Mouse (Mus musculus) liver, embryonic 16.5 days (tissue): ENCODE measurements at regions not wholly inside any gene's neighbourhood (a gene's known extent, or its start where the extent isn't known, plus 50 kb on each side); places are given as distances from the start of the nearest gene placed in this dataset.

ENCODE experiments used
- ATAC-seq: fragments of 200-750 bp; cut with Nextera tagmentation; 2 replicates; pipeline ENCODE4 v1.8.0; 2017; ENCODE audit warnings: low read depth, mild to moderate bottlenecking, moderate number of reproducible peaks, moderate library complexity
- H3K27ac ChIP-seq: fragments of 300-500 bp; sonication (generic); 2 replicates; pipeline ENCODE4 v1.5.1; 2014; ENCODE audit warnings: mild to moderate bottlenecking, low read length
- H3K27me3 ChIP-seq: fragments of 300-500 bp; sonication (generic); 2 replicates; pipeline ENCODE4 v1.6.1; 2014; ENCODE audit warnings: low read depth, low read length, mixed read lengths; ENCODE audit not compliant: control insufficient read depth, insufficient read depth
- H3K36me3 ChIP-seq: fragments of 300-500 bp; sonication (generic); 2 replicates; pipeline ENCODE4 v1.6.1; 2014; ENCODE audit warnings: mild to moderate bottlenecking; ENCODE audit not compliant: control insufficient read depth, insufficient read depth
- H3K4me1 ChIP-seq: fragments of 300-500 bp; sonication (generic); 2 replicates; pipeline ENCODE4 v1.6.1; 2014; ENCODE audit warnings: low read depth, low read length, mixed read lengths; ENCODE audit not compliant: control insufficient read depth
- H3K4me2 ChIP-seq: fragments of 300-500 bp; sonication (generic); 2 replicates; pipeline ENCODE4 v1.6.1; 2014; ENCODE audit warnings: low read depth, low read length, mixed read lengths
- H3K4me3 ChIP-seq: fragments of 300-500 bp; sonication (generic); 2 replicates; pipeline ENCODE4 v1.5.1; 2014; ENCODE audit warnings: low read depth, mild to moderate bottlenecking, low read length
- H3K9ac ChIP-seq: fragments of 300-500 bp; sonication (generic); 2 replicates; pipeline ENCODE4 v1.6.1; 2014; ENCODE audit warnings: low read depth, low read length
- H3K9me3 ChIP-seq: fragments of 300-500 bp; sonication (generic); replicated peaks from 2 replicates; pipeline ENCODE4 v1.6.1; 2016; ENCODE audit warnings: low read length; ENCODE audit not compliant: control insufficient read depth
- WGBS: fragments of 180-500 bp; shearing (Covaris S2); extraction: QIAGEN DNeasy Blood & Tissue Kit; methylation state at CpG from one replicate; pipeline ENCODE4 v1.1.7; 2014; ENCODE audit not compliant: insufficient replicate concordance; 5-methylcytosine and 5-hydroxymethylcytosine counted together

DNA sequence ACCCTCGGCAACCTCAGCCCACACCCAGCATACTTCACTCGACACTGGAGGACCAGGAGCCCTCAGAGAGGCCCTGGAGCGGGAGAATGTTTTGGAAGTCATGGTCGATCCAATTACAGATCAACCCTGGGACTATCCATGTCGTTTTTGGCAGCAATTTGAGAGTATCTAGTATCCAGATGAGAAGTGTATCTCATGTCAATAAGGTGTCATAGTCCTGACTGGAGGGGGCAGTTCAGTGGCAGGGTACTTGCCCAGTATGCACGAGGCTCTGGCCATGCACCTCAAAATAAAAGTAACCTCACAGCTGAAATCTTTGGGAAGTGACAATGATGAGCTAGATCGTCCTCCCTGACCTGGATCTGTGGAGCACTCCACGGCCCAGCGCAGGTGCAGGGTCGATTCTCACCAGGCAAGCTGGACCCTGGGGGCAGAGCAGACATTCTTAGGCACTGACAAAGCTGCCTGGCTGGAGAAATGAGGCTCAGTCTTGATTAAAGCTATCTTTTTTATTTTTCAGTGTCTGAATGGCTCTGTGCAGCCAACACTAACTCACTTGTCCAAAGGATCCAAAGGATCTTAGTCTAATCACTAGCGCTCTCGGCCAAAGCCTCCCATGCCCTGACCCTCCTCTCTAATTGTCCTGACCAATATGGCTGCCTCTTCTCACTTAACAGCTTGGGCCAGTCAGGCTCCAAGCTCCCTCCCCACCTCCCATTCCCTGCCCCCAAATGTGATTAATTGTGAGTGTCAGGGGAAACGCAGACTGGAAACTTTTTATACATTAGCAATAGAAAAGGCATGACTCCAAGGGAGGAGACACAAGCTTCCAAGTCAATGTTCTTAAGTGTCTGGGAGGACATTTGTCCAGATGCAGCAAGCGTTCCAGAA lies 146.0 kb downstream of the Mtx3 start:
- Histone ChIP-seq H3K9me3 (no peaks in the 10 kb centered on the region), H3K4me2 (no peak overlapping the region), H3K27ac (no peak overlapping the region), H3K9ac (no peak overlapping the region), H3K27me3 (no peaks in the 10 kb centered on the region), H3K36me3 (no peaks in the 10 kb centered on the region), H3K4me1 (no peaks in the 10 kb centered on the region), H3K4me3 (no peak overlapping the region)
- 62% methylated on average over 14 of the region's 14 CpGs for WGBS
- ATAC-seq: no peak
